Mouse (Mus musculus) heart, embryonic 15.5 days (tissue): ENCODE measurements around the gene Tmem63b. TPM values are rescaled to one million over a fixed set of nuclear protein-coding genes. Genes with fewer than 3 reads are reported as not detected.

Experiments used
- ATAC-seq: fragments of 200-750 bp; cut with Nextera tagmentation; replicated peaks from 2 replicates; pipeline ENCODE4 v1.8.0; 2017; ENCODE audit warnings: low read depth, moderate TSS enrichment; ENCODE audit not compliant: insufficient number of reproducible peaks, insufficient read depth, low FRiP score
- H3K27ac ChIP-seq: fragments of 300-500 bp; sonication (generic); 2 replicates; pipeline ENCODE4 v1.5.1; 2015; ENCODE audit warnings: mild to moderate bottlenecking, inconsistent platforms
- H3K27me3 ChIP-seq: fragments of 300-500 bp; sonication (generic); 2 replicates; pipeline ENCODE4 v1.6.1; 2015; ENCODE audit warnings: inconsistent platforms
- H3K36me3 ChIP-seq: fragments of 300-500 bp; sonication (generic); 2 replicates; pipeline ENCODE4 v1.6.1; 2015; ENCODE audit warnings: mild to moderate bottlenecking, inconsistent platforms
- H3K4me1 ChIP-seq: fragments of 300-500 bp; sonication (generic); replicated peaks from 2 replicates; pipeline ENCODE4 v1.6.1; 2015; ENCODE audit warnings: inconsistent platforms
- H3K4me2 ChIP-seq: fragments of 300-500 bp; sonication (generic); 2 replicates; pipeline ENCODE4 v1.6.1; 2015; ENCODE audit warnings: inconsistent platforms, mild to moderate bottlenecking, moderate library complexity
- H3K4me3 ChIP-seq: fragments of 300-500 bp; sonication (generic); 2 replicates; pipeline ENCODE4 v1.5.1; 2015; ENCODE audit warnings: mild to moderate bottlenecking, inconsistent platforms
- H3K9ac ChIP-seq: fragments of 300-500 bp; sonication (generic); 2 replicates; pipeline ENCODE4 v1.6.1; 2015; ENCODE audit warnings: mild to moderate bottlenecking, inconsistent platforms
- H3K9me3 ChIP-seq: fragments of 300-500 bp; sonication (generic); replicated peaks from 2 replicates; pipeline ENCODE4 v1.6.1; 2016; ENCODE audit warnings: inconsistent platforms
- WGBS: fragments of 180-500 bp; shearing (Covaris S2); methylation state at CpG from one replicate; pipeline ENCODE4 v1.1.7; 2015; ENCODE audit warnings: mixed read lengths; 5-methylcytosine and 5-hydroxymethylcytosine counted together
- polyA plus RNA-seq: library from polyadenylated mRNA; unstranded; fragments of >200 nt; fragmentation: Nextera tagmentation; extraction: Ambion mirVana; gene quantifications from 2 replicates; pipeline ENCODE4 v1.2.1, GENCODE M21; 2015

Tmem63b gene
- polyA plus RNA-seq, 1 experiment from 2014 or later = 35.1 TPM

DNA sequence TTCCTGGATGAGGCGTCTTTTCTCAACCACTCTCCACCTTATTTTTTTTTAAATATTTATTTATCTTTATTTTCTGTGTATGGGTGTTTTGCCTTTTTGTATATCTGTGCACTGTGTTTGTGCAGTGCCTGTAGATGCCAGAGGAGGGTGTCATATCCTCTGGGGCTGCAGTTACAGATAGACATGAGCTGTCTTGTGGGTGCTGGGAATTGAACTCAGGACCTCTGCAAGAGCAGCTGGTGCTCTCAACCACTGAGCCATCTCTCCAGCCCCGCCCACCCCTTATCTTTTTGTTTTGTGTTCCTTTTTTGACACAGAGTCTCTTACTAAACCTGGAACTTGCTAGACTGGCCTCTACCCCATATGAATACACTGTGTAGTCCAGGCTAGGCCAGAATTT, 40.8 kb upstream of the Tmem63b start:
- no peaks in the 10 kb centered on the region for H3K36me3 ChIP-seq
- no peak overlapping the region for H3K9ac ChIP-seq
- H3K4me2 ChIP-seq = no peak overlapping the region
- no peak overlapping the region for H3K27ac ChIP-seq
- ATAC-seq = no peak
- H3K4me1 ChIP-seq = peaks cover 50% of the 10 kb centered on the region
- peaks cover 6% of the 10 kb centered on the region; the same call in 1 of the 2 replicates for H3K27me3 ChIP-seq
- WGBS = 81% methylated on average over 2 of the region's 2 CpGs
- no peaks in the 10 kb centered on the region for H3K9me3 ChIP-seq
- no peak overlapping the region for H3K4me3 ChIP-seq

GRCm38 (mm10) chr17:45726249-45726648, 39.5 kb upstream of the Tmem63b start:
- Histone ChIP-seq H3K27me3 (0 out of 2 replicates have a peak, but pooled peaks cover 4% of the 10 kb centered on the region), H3K9ac (no peak overlapping the region), H3K27ac (no peak overlapping the region), H3K9me3 (no peaks in the 10 kb centered on the region), H3K4me3 (no peak overlapping the region), H3K4me2 (no peak overlapping the region), H3K4me1 (peaks cover 47% of the 10 kb centered on the region), H3K36me3 (no peaks in the 10 kb centered on the region)
- WGBS = 59% methylated on average over 7 of the region's 7 CpGs
- ATAC-seq = no peak

GRCm38 (mm10) chr17:45724574-45724921, 37.8 kb upstream of the Tmem63b start:
- H3K9me3 ChIP-seq = no peaks in the 10 kb centered on the region
- H3K4me2 ChIP-seq = no peak overlapping the region; the same call in 1 of the 2 replicates
- ATAC-seq = no peak
- H3K27ac ChIP-seq = no peak overlapping the region
- H3K4me3 ChIP-seq = no peak overlapping the region
- H3K36me3 ChIP-seq = no peaks in the 10 kb centered on the region
- 85% methylated on average over 10 of the region's 10 CpGs for WGBS
- H3K9ac ChIP-seq = no peak overlapping the region
- no peaks in the 10 kb centered on the region for H3K27me3 ChIP-seq
- peaks cover 33% of the 10 kb centered on the region for H3K4me1 ChIP-seq

DNA sequence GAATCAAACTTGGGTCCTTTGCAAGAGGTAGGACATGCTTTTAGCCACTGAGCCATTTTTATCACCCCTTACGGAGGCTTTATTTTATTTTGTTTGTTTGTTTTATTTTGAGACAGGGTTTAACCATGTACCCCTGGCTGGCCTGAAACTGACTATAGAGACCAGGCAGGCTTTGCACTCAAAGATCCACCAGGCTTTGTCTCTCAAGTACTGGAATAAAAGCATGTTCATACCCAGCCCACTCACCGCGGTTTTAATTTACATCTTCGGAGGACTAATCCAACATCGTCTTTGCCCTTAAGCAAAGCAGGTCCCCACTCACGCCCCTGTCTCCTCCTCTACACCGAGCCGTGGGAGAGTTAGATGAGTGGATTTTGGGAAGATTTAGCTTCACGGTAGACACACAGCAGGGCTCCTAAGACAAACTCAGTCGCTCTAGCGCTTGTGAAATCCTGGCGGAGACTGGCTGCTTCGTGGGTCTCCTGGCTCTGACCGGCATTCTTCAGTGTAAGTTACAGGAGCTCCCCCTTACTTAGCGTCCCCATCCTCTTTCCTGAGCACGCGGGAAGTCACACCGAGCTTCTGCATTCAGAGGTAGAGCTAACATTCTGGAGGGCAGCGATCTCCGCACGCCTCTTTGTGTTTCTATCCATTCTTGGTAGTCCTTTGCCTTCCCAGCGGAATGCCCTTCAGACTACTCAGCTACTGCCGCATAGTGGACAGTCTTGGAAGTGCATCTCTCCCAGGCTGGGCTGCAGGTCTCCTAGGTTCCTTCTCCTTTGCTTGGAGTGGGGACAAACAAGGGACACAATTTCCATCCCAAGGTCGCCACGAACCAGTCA, 37.2 kb upstream of the Tmem63b start:
- Histone ChIP-seq H3K27ac (peak overlapping the region; percentile 76), H3K36me3 (no peaks in the 10 kb centered on the region), H3K9ac (peak overlapping the region; percentile 55), H3K4me1 (peaks cover 27% of the 10 kb centered on the region), H3K27me3 (no peaks in the 10 kb centered on the region), H3K4me3 (peak overlapping the region; percentile 51), H3K4me2 (peak overlapping the region; percentile 71), H3K9me3 (no peaks in the 10 kb centered on the region)
- 2% methylated on average over 25 of the region's 25 CpGs for WGBS
- no peak for ATAC-seq

DNA sequence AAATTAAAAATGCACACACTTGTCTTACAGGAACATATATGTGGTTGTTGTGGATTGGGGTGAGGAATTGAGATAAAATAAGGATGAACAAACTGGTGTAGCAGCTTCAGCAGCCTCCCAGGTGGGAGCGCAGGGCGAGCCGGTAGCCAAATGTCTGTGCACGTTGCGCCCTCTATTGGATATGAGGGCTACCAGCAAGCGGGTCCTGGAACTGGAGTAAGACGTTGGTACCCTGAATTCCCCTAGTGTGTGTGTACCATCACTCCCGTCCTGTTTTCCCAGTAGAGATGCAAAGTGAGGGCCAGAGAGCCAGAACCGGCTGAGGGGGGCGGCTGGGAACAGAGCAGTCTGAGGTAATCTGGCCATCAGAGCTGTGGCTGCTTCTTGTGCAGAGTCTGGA, 31.6 kb upstream of the Tmem63b start:
- no peaks in the 10 kb centered on the region for H3K27me3 ChIP-seq
- H3K9ac ChIP-seq = no peak overlapping the region
- no peaks in the 10 kb centered on the region for H3K9me3 ChIP-seq
- no peak for ATAC-seq
- H3K4me1 ChIP-seq = peaks cover 2% of the 10 kb centered on the region
- 6% methylated on average over 10 of the region's 10 CpGs for WGBS
- H3K4me2 ChIP-seq = no peak overlapping the region
- no peak overlapping the region for H3K27ac ChIP-seq
- no peak overlapping the region for H3K4me3 ChIP-seq
- H3K36me3 ChIP-seq = no peaks in the 10 kb centered on the region

- H3K9ac ChIP-seq = no peak overlapping the region
- no peak for ATAC-seq
- no peak overlapping the region for H3K4me3 ChIP-seq
- no peak overlapping the region for H3K27ac ChIP-seq
- H3K4me2 ChIP-seq = no peak overlapping the region
- H3K36me3 ChIP-seq = no peaks in the 10 kb centered on the region
- H3K27me3 ChIP-seq = no peaks in the 10 kb centered on the region; the same call in 1 of the 2 replicates
- no peaks in the 10 kb centered on the region for H3K9me3 ChIP-seq
- H3K4me1 ChIP-seq = peaks cover 10% of the 10 kb centered on the region
- WGBS = 52% methylated on average over 3 of the region's 3 CpGs
Observed at GRCm38 (mm10) chr17:45711525-45711924, 24.8 kb upstream of the Tmem63b start.

- Histone ChIP-seq H3K4me3 (no peak overlapping the region), H3K4me1 (peaks cover 10% of the 10 kb centered on the region), H3K9ac (no peak overlapping the region), H3K9me3 (no peaks in the 10 kb centered on the region), H3K27me3 (no peaks in the 10 kb centered on the region; the same call in 1 of the 2 replicates), H3K36me3 (no peaks in the 10 kb centered on the region), H3K27ac (no peak overlapping the region), H3K4me2 (no peak overlapping the region)
- WGBS = 47% methylated on average over 8 of the region's 8 CpGs
- no peak; the same call in 1 of the 2 replicates for ATAC-seq
Observed at GRCm38 (mm10) chr17:45710407-45710806, 23.7 kb upstream of the Tmem63b start.

- Histone ChIP-seq H3K27ac (no peak overlapping the region), H3K4me2 (no peak overlapping the region), H3K36me3 (no peaks in the 10 kb centered on the region), H3K4me3 (no peak overlapping the region), H3K9me3 (no peaks in the 10 kb centered on the region), H3K4me1 (peaks cover 10% of the 10 kb centered on the region), H3K27me3 (no peaks in the 10 kb centered on the region; the same call in 1 of the 2 replicates), H3K9ac (no peak overlapping the region)
- WGBS = 33% methylated on average over 3 of the region's 3 CpGs
- ATAC-seq = no peak; the same call in 1 of the 2 replicates
Observed at GRCm38 (mm10) chr17:45709829-45710228, 23.1 kb upstream of the Tmem63b start.

GRCm38 (mm10) chr17:45708179-45708578, 21.5 kb upstream of the Tmem63b start:
- Histone ChIP-seq H3K9me3 (no peaks in the 10 kb centered on the region), H3K9ac (no peak overlapping the region), H3K27ac (no peak overlapping the region), H3K27me3 (no peaks in the 10 kb centered on the region; the same call in 1 of the 2 replicates), H3K4me1 (peaks cover 10% of the 10 kb centered on the region), H3K4me3 (no peak overlapping the region), H3K4me2 (no peak overlapping the region), H3K36me3 (no peaks in the 10 kb centered on the region)
- 72% methylated on average over 8 of the region's 8 CpGs for WGBS
- ATAC-seq = no peak

DNA sequence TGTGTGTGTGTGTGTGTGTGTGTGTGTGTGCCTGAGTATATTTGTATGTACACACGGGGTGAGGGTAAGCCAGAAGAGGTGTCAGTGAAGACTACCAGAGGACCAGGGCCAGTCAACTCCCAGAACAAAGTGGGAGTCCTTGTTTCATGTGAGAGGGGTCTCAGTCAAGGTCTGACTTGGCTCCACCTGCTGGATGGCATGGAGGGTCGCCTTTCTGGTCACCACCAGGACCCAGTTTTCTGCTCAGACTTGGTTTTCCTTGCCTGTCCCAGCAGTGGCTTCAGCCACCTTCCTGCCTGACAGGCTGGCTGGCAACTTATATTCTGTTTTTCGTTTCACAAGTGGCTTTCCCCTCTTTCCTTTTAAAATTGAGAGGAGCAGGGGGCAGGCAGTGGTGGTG, 20.7 kb upstream of the Tmem63b start:
- H3K4me3 ChIP-seq = no peak overlapping the region
- WGBS = 24% methylated on average over 3 of the region's 3 CpGs

GRCm38 (mm10) chr17:45706796-45707195, 20.1 kb upstream of the Tmem63b start:
- Histone ChIP-seq H3K9me3 (no peaks in the 10 kb centered on the region), H3K36me3 (no peaks in the 10 kb centered on the region), H3K4me3 (no peak overlapping the region), H3K27ac (no peak overlapping the region), H3K9ac (no peak overlapping the region), H3K4me1 (peaks cover 10% of the 10 kb centered on the region), H3K27me3 (no peaks in the 10 kb centered on the region; the same call in 1 of the 2 replicates), H3K4me2 (no peak overlapping the region)
- 66% methylated on average over 5 of the region's 5 CpGs for WGBS
- no peak for ATAC-seq

More for the DNA sequence above, 20.7 kb upstream of the Tmem63b start:
- Histone ChIP-seq H3K27ac (no peak overlapping the region), H3K4me2 (no peak overlapping the region), H3K9ac (no peak overlapping the region), H3K36me3 (no peaks in the 10 kb centered on the region), H3K9me3 (no peaks in the 10 kb centered on the region), H3K27me3 (no peaks in the 10 kb centered on the region; the same call in 1 of the 2 replicates), H3K4me1 (peaks cover 10% of the 10 kb centered on the region)
- ATAC-seq = no peak

GRCm38 (mm10) chr17:45703187-45703586, 16.5 kb upstream of the Tmem63b start:
- WGBS = 54% methylated on average over 7 of the region's 7 CpGs
- H3K36me3 ChIP-seq = peaks cover 5% of the 10 kb centered on the region
- H3K9me3 ChIP-seq = no peaks in the 10 kb centered on the region
- no peak overlapping the region for H3K9ac ChIP-seq
- H3K27me3 ChIP-seq = no peaks in the 10 kb centered on the region
- no peak overlapping the region for H3K4me2 ChIP-seq
- no peak overlapping the region for H3K4me3 ChIP-seq
- H3K27ac ChIP-seq = no peak overlapping the region
- ATAC-seq = no peak
- H3K4me1 ChIP-seq = peaks cover 20% of the 10 kb centered on the region
